Mouse (Mus musculus): Measurements from ENCODE around the gene Esrp2.

Esrp2 gene

GRCm38 (mm10) chr8:106136156-106137130, at the start of gene Esrp2:
TSS of gene Esrp2 (minus strand) at chr8:106136974.
- in situ Hi-C loops (cut with MboI), result loop anchor here (25.0 kb wide), 1 partner anchor 526 kb away; no protein-coding TSS in a partner anchor

GRCm38 (mm10) chr8:106186394-106186793, 49.6 kb upstream of the Esrp2 start:
- in situ Hi-C loops (cut with MboI), result no loop called here

- in situ Hi-C loops (cut with MboI), result no loop called here
Observed at GRCm38 (mm10) chr8:106185628-106186270, 49.0 kb upstream of the Esrp2 start.

GRCm38 (mm10) chr8:106178428-106178827, 41.7 kb upstream of the Esrp2 start:
- in situ Hi-C loops (cut with MboI), result no loop called here

DNA sequence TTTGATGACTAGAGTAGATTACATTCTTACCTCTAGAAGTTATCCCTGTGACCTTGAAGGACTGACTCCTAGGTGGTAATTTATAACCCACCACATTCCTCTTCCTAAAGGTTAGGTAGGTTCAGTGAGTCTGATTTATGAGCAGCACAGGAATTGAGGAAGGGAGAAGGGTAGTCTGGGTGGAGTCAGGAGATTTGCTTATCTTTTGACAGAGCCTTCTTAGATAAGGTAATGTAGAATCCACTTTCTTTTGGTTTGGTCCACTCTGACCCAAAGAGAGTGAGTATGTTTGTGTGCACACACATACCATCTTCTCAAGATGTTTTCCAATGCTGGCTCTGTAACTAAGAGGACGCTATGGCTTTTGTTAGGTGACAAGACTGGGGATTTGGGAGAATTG, 40.8 kb upstream of the Esrp2 start:
- in situ Hi-C loops (cut with MboI), result no loop called here

- in situ Hi-C loops (cut with MboI), result no loop called here
Observed at GRCm38 (mm10) chr8:106176891-106177290, 40.1 kb upstream of the Esrp2 start.

- in situ Hi-C loops (cut with MboI), result no loop called here
Observed at GRCm38 (mm10) chr8:106173566-106173965, 36.8 kb upstream of the Esrp2 start.

DNA sequence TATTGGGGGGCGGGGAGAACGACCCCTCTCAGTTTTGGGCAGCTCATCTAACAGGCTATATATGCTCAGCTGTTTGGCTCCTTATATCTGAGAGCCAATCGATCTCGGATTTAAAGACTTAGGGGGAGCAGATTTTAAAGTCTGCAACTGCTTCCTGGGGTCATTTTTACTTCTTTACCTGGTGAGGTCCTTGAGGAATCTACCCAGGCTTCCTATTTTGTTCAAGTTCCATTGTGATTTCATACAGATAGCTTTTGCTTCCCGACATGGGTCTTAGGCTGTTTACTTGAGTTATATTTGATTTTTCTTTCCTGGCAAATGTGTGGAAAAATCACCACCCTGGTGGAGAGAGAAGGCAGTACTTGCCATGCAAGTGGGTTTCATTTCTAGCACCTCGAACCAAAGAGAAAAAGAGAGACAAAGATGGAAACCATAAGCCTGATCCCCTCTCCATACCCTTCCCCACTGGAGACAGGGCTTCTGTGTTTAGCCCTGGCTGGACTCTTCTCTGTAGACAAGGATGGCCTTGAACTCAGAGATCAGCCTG, 33.2 kb upstream of the Esrp2 start:
- in situ Hi-C loops (cut with MboI), result no loop called here

DNA sequence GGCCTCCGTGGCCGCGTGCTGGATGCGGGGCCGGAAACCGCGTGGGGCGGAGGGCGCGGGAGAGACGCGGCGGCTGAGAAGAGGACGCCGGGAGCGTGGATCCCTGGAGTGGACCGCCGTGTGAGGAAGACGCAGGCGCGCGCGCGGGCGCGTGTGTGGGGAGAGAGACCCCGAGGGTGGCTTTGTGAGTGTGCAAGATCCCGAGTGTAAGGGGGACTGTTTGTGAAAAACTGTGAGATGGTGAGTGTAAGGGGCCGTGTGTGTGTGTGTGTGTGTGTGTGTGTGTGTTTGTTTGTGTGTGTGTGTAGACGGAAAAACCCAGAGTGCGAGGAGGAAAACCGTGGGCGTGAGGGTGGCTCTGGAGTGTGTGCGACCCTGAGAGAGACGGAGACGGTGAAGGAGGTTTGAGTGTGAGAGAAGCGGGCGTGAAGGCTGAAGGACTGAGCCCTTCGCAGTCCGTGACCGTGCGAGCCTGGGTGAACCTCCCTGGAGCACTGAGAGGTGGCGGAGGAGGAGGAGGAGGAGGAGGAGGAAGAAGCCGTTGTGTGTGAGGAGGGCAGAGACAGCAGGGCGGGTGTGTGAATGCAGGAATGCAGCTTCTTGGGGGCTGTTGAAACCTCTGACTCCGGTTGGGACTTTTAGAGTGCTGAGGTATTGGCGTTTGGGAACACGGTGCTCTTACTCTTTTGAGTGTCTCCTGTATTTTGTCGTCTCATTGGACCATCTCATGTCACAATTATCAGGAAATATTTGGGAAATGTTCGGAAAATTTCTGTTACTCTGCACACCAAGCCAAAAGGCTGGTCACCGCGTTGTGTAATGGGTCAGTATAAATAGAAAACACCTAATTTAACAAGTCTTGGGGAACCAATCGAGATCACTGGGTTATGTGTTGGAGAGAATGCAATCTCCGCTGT, 32.5 kb upstream of the Esrp2 start:
- in situ Hi-C loops (cut with MboI), result no loop called here

GRCm38 (mm10) chr8:106168356-106169016, 31.7 kb upstream of the Esrp2 start, which contains the start of gene Slc7a6:
TSS of gene Slc7a6 (plus strand) at chr8:106168857.
- in situ Hi-C loops (cut with MboI), result no loop called here

GRCm38 (mm10) chr8:106165460-106165859, 28.7 kb upstream of the Esrp2 start:
- in situ Hi-C loops (cut with MboI), result no loop called here

DNA sequence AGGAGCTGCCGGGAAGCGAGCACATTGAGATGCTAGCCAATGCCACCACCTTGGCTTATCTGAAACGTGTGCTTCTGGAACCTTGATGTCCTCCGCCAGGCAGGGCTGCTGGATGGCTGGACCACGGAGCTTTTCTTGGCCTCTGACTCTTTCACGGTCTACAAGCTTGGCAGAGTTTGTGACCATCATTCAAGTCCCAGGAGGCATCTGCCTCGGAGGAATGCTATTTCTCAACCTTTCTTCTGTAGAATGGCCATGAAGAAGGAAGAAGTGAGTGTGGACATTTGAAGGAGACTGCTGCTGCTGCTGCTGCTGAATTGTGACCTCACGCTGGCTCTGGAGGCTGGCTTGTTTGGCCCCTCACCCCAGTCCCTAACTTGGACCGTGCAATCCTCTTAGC, 26.5 kb upstream of the Esrp2 start:
- in situ Hi-C loops (cut with MboI), result no loop called here

DNA sequence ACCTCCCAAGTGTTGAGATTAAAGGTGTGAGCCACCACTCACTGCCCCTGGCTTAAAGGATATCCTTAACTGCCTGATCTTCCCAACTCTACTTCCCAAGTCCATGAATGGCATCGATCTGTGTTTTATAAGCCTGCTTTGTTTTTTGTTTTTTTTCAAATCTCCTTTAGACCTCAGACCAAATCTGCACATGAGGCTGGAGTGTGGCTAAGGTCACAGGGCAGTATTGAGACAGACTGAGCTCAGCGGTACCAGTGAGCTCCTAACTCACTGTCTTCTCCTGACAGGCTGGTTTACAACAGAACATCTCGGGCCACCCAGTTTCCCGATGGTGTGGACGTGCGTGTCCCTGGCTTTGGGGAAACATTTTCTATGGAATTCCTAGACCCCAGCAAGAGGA, 23.1 kb upstream of the Esrp2 start:
- in situ Hi-C loops (cut with MboI), result no loop called here

- in situ Hi-C loops (cut with MboI), result no loop called here
Observed at GRCm38 (mm10) chr8:106158381-106158780, 21.6 kb upstream of the Esrp2 start.

- in situ Hi-C loops (cut with MboI), result no loop called here
Observed at GRCm38 (mm10) chr8:106157419-106157818, 20.6 kb upstream of the Esrp2 start.

DNA sequence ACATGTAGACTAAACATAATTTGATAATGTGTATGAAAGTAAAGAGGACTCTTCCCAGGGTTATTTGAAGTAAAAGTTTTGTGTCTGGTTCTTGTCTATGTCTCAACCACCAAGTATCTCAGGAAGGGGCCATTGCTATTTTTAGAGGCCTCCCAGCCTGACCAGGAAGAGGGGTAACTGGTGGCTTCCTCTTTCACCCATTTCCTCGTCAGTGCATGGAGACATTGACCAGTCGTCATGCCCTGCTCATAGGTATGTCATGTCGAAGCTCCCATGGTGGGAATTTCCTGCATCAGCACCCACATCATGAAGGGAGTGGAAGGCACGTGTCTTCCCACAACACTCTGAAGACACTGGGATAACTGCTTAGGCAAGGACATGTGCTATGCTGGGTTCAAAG, 16.1 kb upstream of the Esrp2 start:
- in situ Hi-C loops (cut with MboI), result no loop called here

- in situ Hi-C loops (cut with MboI), result no loop called here
Observed at GRCm38 (mm10) chr8:106151041-106151440, 14.3 kb upstream of the Esrp2 start.

DNA sequence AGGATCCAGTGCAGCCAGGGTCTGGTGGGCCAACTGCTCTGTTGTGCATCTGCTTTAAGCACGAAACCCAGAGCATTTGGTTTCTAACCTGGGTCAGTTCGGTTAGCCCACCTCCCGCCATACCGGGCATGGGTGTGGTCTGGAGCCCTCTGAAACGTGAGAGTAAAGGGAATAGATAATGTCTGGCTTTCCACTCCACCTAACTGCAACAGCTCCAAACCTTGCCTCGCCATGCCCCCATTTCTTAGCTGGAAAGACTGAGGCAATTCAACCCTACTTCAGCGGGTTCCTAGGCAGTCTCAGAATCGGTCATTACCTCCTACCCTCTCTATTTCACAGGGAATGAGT, 13.9 kb upstream of the Esrp2 start:
- in situ Hi-C loops (cut with MboI), result no loop called here

- in situ Hi-C loops (cut with MboI), result loop anchor here (25.0 kb wide), 1 partner anchor 512 kb away; no protein-coding TSS in a partner anchor
Observed at GRCm38 (mm10) chr8:106149801-106150652, 13.3 kb upstream of the Esrp2 start, which contains the start of gene Pla2g15. TSS of gene Pla2g15 (plus strand) at chr8:106150399.

GRCm38 (mm10) chr8:106149025-106149424, 12.3 kb upstream of the Esrp2 start:
- in situ Hi-C loops (cut with MboI), result loop anchor here (25.0 kb wide), 1 partner anchor 513 kb away; no protein-coding TSS in a partner anchor

Data from mature B cell (primary cell).